Mouse (Mus musculus): Measurements from ENCODE around the gene Yipf4.

Gene Yipf4

GRCm38 (mm10) chr17:74526117-74526516, 36.8 kb downstream of the Yipf4 start:
- no peak for DNase-seq (ENCODE audit: low spot score)

- no peak for DNase-seq (ENCODE audit: low spot score)
Measured at GRCm38 (mm10) chr17:74526806-74527653, 37.7 kb downstream of the Yipf4 start.

GRCm38 (mm10) chr17:74527729-74528607, 38.7 kb downstream of the Yipf4 start, which contains the start of gene Birc6:
Gene Birc6 (plus strand): TSS chr17:74528295.
- DNase-seq (ENCODE audit: low spot score) = peak; percentile 99

GRCm38 (mm10) chr17:74528648-74529532, 39.6 kb downstream of the Yipf4 start:
- peak; percentile 13 for DNase-seq (ENCODE audit: low spot score)

- DNase-seq (ENCODE audit: low spot score) = no peak
Measured at GRCm38 (mm10) chr17:74529533-74529824, 40.2 kb downstream of the Yipf4 start.

GRCm38 (mm10) chr17:74534971-74535370, 45.7 kb downstream of the Yipf4 start:
- DNase-seq (ENCODE audit: low spot score) = no peak

- no peak for DNase-seq (ENCODE audit: low spot score)
Measured at GRCm38 (mm10) chr17:74537526-74537925, 48.2 kb downstream of the Yipf4 start.

GRCm38 (mm10) chr17:74543615-74544014, 54.3 kb downstream of the Yipf4 start:
- DNase-seq (ENCODE audit: low spot score) = no peak
